In genomic region chr4:149169926-149170325, GRCm38 (mm10) we compare ENCODE assay signal across 13 mouse cellular contexts. TPM values are rescaled to one million over a fixed set of nuclear protein-coding genes. Genes with fewer than 3 reads are reported as not detected.
DNase-seq lines count a peak whose midpoint lies in the region; ATAC-seq and TF ChIP-seq lines count a peak whose summit lies in the region.
"Not testable (repeated sequence)": the region's sequence is repeated elsewhere in the genome, so short reads cannot be mapped to it uniquely, and the experiment has no call there.
"Had no signal": no experiment of that assay in that cellular context is flagged by ENCODE, and none has a peak within 500 bp of the region (broad histone marks: within the 10 kb centered on the region; RNA-seq: fewer than 3 reads in every experiment).

No protein-coding gene starts in this region.

- not testable (repeated sequence) for H3K79me2 ChIP-seq in liver, adult 2 months (ENCODE audit: control insufficient read depth, insufficient read depth, low read length)

- not testable (repeated sequence) for TF ChIP-seq POLR2A in bone marrow macrophage, adult 2 months (IDR thresholded peaks at IDR 0.05; ENCODE audit: borderline replicate concordance, low read depth, low read length); liver, adult 2 months (IDR thresholded peaks at IDR 0.05; ENCODE audit: extremely low read depth, insufficient read depth, low read length)

- not testable (repeated sequence) for TF ChIP-seq CTCF in E14TG2a.4 (conservative IDR thresholded peaks at IDR 0.05; ENCODE audit: low read length); bone marrow macrophage, adult 2 months (IDR thresholded peaks at IDR 0.05; ENCODE audit: low read depth, low read length); intestine, postnatal 0 days (IDR thresholded peaks at IDR 0.05; ENCODE audit: low read depth); liver, adult 2 months (IDR thresholded peaks at IDR 0.05; ENCODE audit: low read depth, low read length)

- H3K4me2 ChIP-seq in intestine, postnatal 0 days (replicated peaks; ENCODE audit: low read depth) = peak overlapping the region; percentile 43
- H3K4me2 ChIP-seq in lung, embryonic 15.5 days; stomach, embryonic 14.5 days (replicated peaks; ENCODE audit: low read depth, low read length): not testable (repeated sequence)

- not testable (repeated sequence) for H3K27me3 ChIP-seq in E14TG2a.4 (ENCODE audit: insufficient read depth, low read length); intestine, postnatal 0 days (replicated peaks; ENCODE audit: control insufficient read depth, insufficient read depth, low read length); liver, adult 2 months (ENCODE audit: control insufficient read depth, insufficient read depth, low read length); lung, embryonic 15.5 days; stomach, embryonic 14.5 days (ENCODE audit: control insufficient read depth, insufficient read depth, low read length)

- not testable (repeated sequence) for H3K9me3 ChIP-seq in E14TG2a.4 (ENCODE audit: low read length); intestine, postnatal 0 days (ENCODE audit: control insufficient read depth); lung, embryonic 15.5 days; stomach, embryonic 14.5 days (ENCODE audit: control insufficient read depth, low read depth, low read length)

- 49% methylated on average over 7 of the region's 8 CpGs for WGBS in intestine, postnatal 0 days
- WGBS in liver, adult 2 months = 62% methylated on average over 7 of the region's 8 CpGs
- WGBS in lung, embryonic 15.5 days = 75% methylated on average over 7 of the region's 8 CpGs
- 75% methylated on average over 7 of the region's 8 CpGs for WGBS in stomach, embryonic 14.5 days

- peak; percentile 1; the same call in 1 of the 2 replicates for ATAC-seq in intestine, postnatal 0 days
- not testable (repeated sequence) for ATAC-seq in lung, embryonic 15.5 days (ENCODE audit: borderline replicate concordance, extremely low read depth, low FRiP score, low TSS enrichment); stomach, embryonic 14.5 days (ENCODE audit: insufficient number of reproducible peaks, insufficient read depth, low FRiP score, low read depth)

- peak overlapping the region; percentile 95 for H3K27ac ChIP-seq in bone marrow macrophage, adult 2 months (ENCODE audit: insufficient read depth, low read depth, low read length)
- H3K27ac ChIP-seq in intestine, postnatal 0 days (ENCODE audit: low read depth, low read length) = peak overlapping the region; percentile 94
- H3K27ac ChIP-seq in liver, adult 2 months (replicated peaks; ENCODE audit: insufficient read depth, low read depth, low read length) = peak overlapping the region; percentile 81
- H3K27ac ChIP-seq in lung, embryonic 15.5 days = peak overlapping the region; percentile 25; the same call in 1 of the 2 replicates
- H3K27ac ChIP-seq in stomach, embryonic 14.5 days (ENCODE audit: low read length) = peak overlapping the region; percentile 76

- not testable (repeated sequence) for H3K9ac ChIP-seq in intestine, postnatal 0 days (ENCODE audit: low read depth, low read length); liver, adult 2 months (ENCODE audit: low read depth, low read length); lung, embryonic 15.5 days; stomach, embryonic 14.5 days (replicated peaks; ENCODE audit: low read depth, low read length)

- peak; percentile 80 for DNase-seq in gonadal fat pad, adult 2 months (ENCODE audit: low read depth)
- not testable (repeated sequence) for DNase-seq in liver, adult 2 months (ENCODE audit: extremely low read depth, low read depth, low spot score)

- not testable (repeated sequence) for H3K36me3 ChIP-seq in E14TG2a.4 (ENCODE audit: insufficient read depth, low read length); intestine, postnatal 0 days (ENCODE audit: control insufficient read depth, insufficient read depth); liver, adult 2 months (ENCODE audit: control insufficient read depth, insufficient read depth, low read length); lung, embryonic 15.5 days; stomach, embryonic 14.5 days (ENCODE audit: control insufficient read depth, insufficient read depth, low read length)

- peak overlapping the region; percentile 4; the same call in 1 of the 2 replicates for H3K4me3 ChIP-seq in E14TG2a.4 (replicated peaks; ENCODE audit: low read length)
- not testable (repeated sequence) for H3K4me3 ChIP-seq in bone marrow macrophage, adult 2 months (ENCODE audit: insufficient read depth, low read length); intestine, postnatal 0 days (ENCODE audit: low read depth, low read length); liver, adult 2 months (ENCODE audit: insufficient read depth, low read depth, low read length); lung, embryonic 15.5 days; stomach, embryonic 14.5 days (ENCODE audit: low read depth, low read length)

- H3K4me1 ChIP-seq in E14TG2a.4 (replicated peaks; ENCODE audit: low read depth, low read length) = peaks cover 65% of the 10 kb centered on the region
- H3K4me1 ChIP-seq in bone marrow macrophage, adult 2 months (ENCODE audit: control insufficient read depth, insufficient read depth, low read length) = peaks cover 54% of the 10 kb centered on the region
- not testable (repeated sequence) for H3K4me1 ChIP-seq in intestine, postnatal 0 days (replicated peaks; ENCODE audit: control insufficient read depth, insufficient read depth, low read length); stomach, embryonic 14.5 days (ENCODE audit: control insufficient read depth, insufficient read depth, low read length)
- peaks cover 19% of the 10 kb centered on the region for H3K4me1 ChIP-seq in liver, adult 2 months (ENCODE audit: control insufficient read depth, insufficient read depth, low read length)
- H3K4me1 ChIP-seq in lung, embryonic 15.5 days = peaks cover 22% of the 10 kb centered on the region

RNA-seq across cellular contexts. Expression of gene Pgd, which starts 3.4 kb away (rescaled TPM):
- 365 and 378 TPM in 2 replicates for polyA plus RNA-seq in bone marrow macrophage, adult 2 months (2012; ENCODE audit: insufficient read depth, insufficient read length, missing spikeins)
- 230 and 303 TPM in 2 replicates for polyA plus RNA-seq in gonadal fat pad, adult 2 months (2012; rRNA removed)
- polyA plus RNA-seq in intestine, postnatal 0 days (2015; fragmentation: Nextera tagmentation; extraction: Ambion mirVana) = 109 and 113 TPM in 2 replicates
- 13.1 and 17.6 TPM in 2 replicates for total RNA-seq in liver, adult 2 months (2014; rRNA removed)
- polyA plus RNA-seq in liver, adult 2 months (2012; rRNA removed) = 45.0 and 51.1 TPM in 2 replicates
- polyA plus RNA-seq in lung, embryonic 15.5 days (2015; fragmentation: Nextera tagmentation; extraction: Ambion mirVana) = 117 TPM in 2 replicates
- 66.8 and 69.3 TPM in 2 replicates for polyA plus RNA-seq in stomach, embryonic 14.5 days (2014; fragmentation: Nextera tagmentation; extraction: Ambion mirVana)

RNA-seq across cellular contexts. Expression of gene Cenps, which starts 32.5 kb away (rescaled TPM):
- polyA plus RNA-seq in bone marrow macrophage, adult 2 months (2012; ENCODE audit: insufficient read depth, insufficient read length, missing spikeins) = 7.2 and 7.3 TPM in 2 replicates
- polyA plus RNA-seq in gonadal fat pad, adult 2 months (2012; rRNA removed) = 1.2 and 1.3 TPM in 2 replicates
- 10.6 and 12.1 TPM in 2 replicates for polyA plus RNA-seq in intestine, postnatal 0 days (2015; fragmentation: Nextera tagmentation; extraction: Ambion mirVana)
- 0.40 and 0.46 TPM in 2 replicates for total RNA-seq in liver, adult 2 months (2014; rRNA removed)
- 0.19 and 0.33 TPM in 2 replicates for polyA plus RNA-seq in liver, adult 2 months (2012; rRNA removed)
- polyA plus RNA-seq in lung, embryonic 15.5 days (2015; fragmentation: Nextera tagmentation; extraction: Ambion mirVana) = 36.2 and 40.7 TPM in 2 replicates
- 35.1 and 35.4 TPM in 2 replicates for polyA plus RNA-seq in stomach, embryonic 14.5 days (2014; fragmentation: Nextera tagmentation; extraction: Ambion mirVana)

RNA-seq across cellular contexts. Expression of gene Cort, which starts 43.4 kb away (rescaled TPM):
- not detected in 2 replicates for polyA plus RNA-seq in bone marrow macrophage, adult 2 months (2012; ENCODE audit: insufficient read depth, insufficient read length, missing spikeins)
- polyA plus RNA-seq in gonadal fat pad, adult 2 months (2012; rRNA removed) = not detected in 2 replicates
- not detected in 2 replicates for polyA plus RNA-seq in intestine, postnatal 0 days (2015; fragmentation: Nextera tagmentation; extraction: Ambion mirVana)
- not detected in 2 replicates for total RNA-seq in liver, adult 2 months (2014; rRNA removed)
- not detected in 2 replicates for polyA plus RNA-seq in liver, adult 2 months (2012; rRNA removed)
- 0.39 TPM in 1 of 2 replicates, not detected in the other for polyA plus RNA-seq in lung, embryonic 15.5 days (2015; fragmentation: Nextera tagmentation; extraction: Ambion mirVana)
- 0.65 and 0.81 TPM in 2 replicates for polyA plus RNA-seq in stomach, embryonic 14.5 days (2014; fragmentation: Nextera tagmentation; extraction: Ambion mirVana)
- total RNA-seq: granulocyte monocyte progenitor cell, adult 5-6 weeks; monocyte, adult 5-6 weeks; neutrophil, adult 5-6 weeks had no signal
- polyA plus RNA-seq: adrenal gland, adult 2 months; embryonic facial prominence, embryonic 12.5 days; heart, embryonic 12.5 days had no signal

Comparison
In these comparisons a context has a peak if more than half of its experiments do, and no peak if none do; other contexts are left out.
1. H3K27ac ChIP-seq: peak in every context shown above with its lines; median percentile 95 in bone marrow macrophage, adult 2 months; 94 in intestine, postnatal 0 days; 81 in liver, adult 2 months; 76 in stomach, embryonic 14.5 days; 25 in lung, embryonic 15.5 days.